Mouse (Mus musculus): ENCODE data around the gene Gjb4.

Gjb4 gene

DNA sequence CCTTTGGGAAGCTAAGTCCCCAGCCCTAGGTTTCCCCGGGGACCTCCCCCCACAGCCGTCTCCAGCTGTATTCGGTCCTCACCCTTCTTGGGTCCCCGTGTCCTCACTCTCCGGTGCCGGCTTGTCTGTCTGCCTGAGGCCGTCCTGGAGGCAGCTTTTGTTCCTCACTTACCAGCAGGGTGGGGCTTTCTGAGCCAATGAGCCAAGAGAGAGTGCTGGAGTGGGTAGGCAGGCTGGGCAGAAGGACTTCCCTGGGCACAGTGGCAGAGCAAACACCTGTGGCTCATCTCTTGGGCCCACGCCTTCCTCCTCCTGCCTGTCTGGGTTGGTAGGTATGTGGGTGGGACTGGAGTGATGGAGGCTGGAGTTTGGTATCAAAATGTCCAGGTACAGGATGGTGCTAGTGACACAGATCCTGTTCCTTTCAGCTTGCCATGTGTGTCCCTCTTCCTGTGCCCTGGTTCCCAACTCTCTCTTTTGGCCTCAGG is at the start of gene Gjb4:
TSS of gene Gjb4 (minus strand) at position 131 of the 488 bp plus-strand sequence.
- in situ Hi-C loops (cut with MboI; ENCODE audit: low pct_unique_long_range_greater_than_20kb in 1 of 2, low sequenced_read_pairs in 2 of 2, unreplicated experiment in 1 of 2), result no loop called here

- in situ Hi-C loops (cut with MboI; ENCODE audit: low pct_unique_long_range_greater_than_20kb in 1 of 2, low sequenced_read_pairs in 2 of 2, unreplicated experiment in 1 of 2), result no loop called here
These were observed 48.7 kb upstream of the Gjb4 start for GRCm38 (mm10) chr4:127402614-127403013.

DNA sequence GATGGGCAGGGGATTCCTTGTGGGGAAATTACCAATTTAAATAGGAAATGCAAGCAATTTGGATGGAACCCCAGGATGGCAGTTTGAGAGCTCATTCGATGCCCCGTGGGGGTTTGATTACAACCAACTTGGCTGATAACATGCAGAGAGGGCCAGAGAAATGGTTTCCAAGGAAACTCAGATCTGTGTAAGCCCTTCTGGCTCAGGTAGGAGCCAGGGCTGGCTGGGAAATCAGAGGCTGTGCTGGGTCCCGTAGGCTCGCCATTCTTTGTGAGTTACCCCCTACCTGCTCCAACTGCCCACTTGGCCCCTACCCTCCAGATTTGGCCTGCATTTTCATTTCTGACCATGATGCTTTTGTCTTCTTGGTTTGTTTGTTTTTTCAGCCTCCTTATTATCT is 48.3 kb upstream of the Gjb4 start:
- in situ Hi-C loops (cut with MboI; ENCODE audit: low pct_unique_long_range_greater_than_20kb in 1 of 2, low sequenced_read_pairs in 2 of 2, unreplicated experiment in 1 of 2), result no loop called here

GRCm38 (mm10) chr4:127400165-127401145 is 46.6 kb upstream of the Gjb4 start:
- in situ Hi-C loops (cut with MboI; ENCODE audit: low pct_unique_long_range_greater_than_20kb in 1 of 2, low sequenced_read_pairs in 2 of 2, unreplicated experiment in 1 of 2), result no loop called here

- in situ Hi-C loops (cut with MboI; ENCODE audit: low pct_unique_long_range_greater_than_20kb in 1 of 2, low sequenced_read_pairs in 2 of 2, unreplicated experiment in 1 of 2), result no loop called here
These were observed 41.7 kb upstream of the Gjb4 start for GRCm38 (mm10) chr4:127395591-127395990.

DNA sequence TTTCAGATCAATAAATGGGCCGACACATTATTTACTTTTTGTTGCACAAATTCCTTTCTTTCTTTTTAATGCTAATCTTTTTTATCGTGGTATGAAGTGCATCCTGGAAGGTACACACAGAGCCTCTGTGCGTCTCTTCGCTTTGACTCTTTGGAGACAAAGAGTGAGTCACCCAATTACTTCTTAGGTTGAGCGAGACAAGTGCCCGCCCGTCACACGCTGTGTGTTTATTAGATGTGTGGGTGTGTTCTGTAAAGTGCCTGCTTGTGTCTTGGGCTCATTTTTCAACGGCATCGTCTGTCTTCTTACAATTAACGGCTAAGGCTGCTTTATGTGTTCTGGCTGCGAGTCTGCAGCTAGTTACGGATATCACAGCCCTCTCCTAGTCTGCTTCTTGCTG is 35.8 kb upstream of the Gjb4 start:
- in situ Hi-C loops (cut with MboI; ENCODE audit: low pct_unique_long_range_greater_than_20kb in 1 of 2, low sequenced_read_pairs in 2 of 2, unreplicated experiment in 1 of 2), result no loop called here

DNA sequence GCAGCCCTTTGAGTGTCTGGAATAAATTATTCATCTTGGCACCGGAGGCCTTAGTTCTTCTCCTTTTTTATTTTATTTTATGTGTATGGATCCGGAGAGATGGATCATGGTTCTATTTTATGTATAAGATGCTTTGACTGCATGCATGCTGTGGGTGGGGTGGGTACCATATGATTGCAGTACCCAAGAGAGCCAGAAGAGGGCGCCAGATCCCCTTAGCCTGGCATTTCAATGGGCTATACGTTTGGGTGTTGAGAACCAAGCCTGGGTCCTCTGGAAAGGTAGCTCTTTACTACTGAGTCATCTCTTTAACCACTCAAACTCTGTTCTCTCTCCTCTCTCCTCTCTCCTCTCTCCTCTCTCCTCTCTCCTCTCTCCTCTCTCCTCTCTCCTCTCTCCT is 23.5 kb upstream of the Gjb4 start:
- in situ Hi-C loops (cut with MboI; ENCODE audit: low pct_unique_long_range_greater_than_20kb in 1 of 2, low sequenced_read_pairs in 2 of 2, unreplicated experiment in 1 of 2), result loop anchor here in 1 of 2 experiments (10.0 kb wide), 1 partner anchor 237 kb away; no protein-coding TSS in a partner anchor

- in situ Hi-C loops (cut with MboI; ENCODE audit: low pct_unique_long_range_greater_than_20kb in 1 of 2, low sequenced_read_pairs in 2 of 2, unreplicated experiment in 1 of 2), result loop anchor here in 1 of 2 experiments (10.0 kb wide), 1 partner anchor 239 kb away; no protein-coding TSS in a partner anchor
These were observed 21.8 kb upstream of the Gjb4 start for GRCm38 (mm10) chr4:127375541-127376177.

GRCm38 (mm10) chr4:127374645-127375044 is 20.8 kb upstream of the Gjb4 start:
- in situ Hi-C loops (cut with MboI; ENCODE audit: low pct_unique_long_range_greater_than_20kb in 1 of 2, low sequenced_read_pairs in 2 of 2, unreplicated experiment in 1 of 2), result loop anchor here in 1 of 2 experiments (10.0 kb wide), 1 partner anchor 240 kb away; no protein-coding TSS in a partner anchor

DNA sequence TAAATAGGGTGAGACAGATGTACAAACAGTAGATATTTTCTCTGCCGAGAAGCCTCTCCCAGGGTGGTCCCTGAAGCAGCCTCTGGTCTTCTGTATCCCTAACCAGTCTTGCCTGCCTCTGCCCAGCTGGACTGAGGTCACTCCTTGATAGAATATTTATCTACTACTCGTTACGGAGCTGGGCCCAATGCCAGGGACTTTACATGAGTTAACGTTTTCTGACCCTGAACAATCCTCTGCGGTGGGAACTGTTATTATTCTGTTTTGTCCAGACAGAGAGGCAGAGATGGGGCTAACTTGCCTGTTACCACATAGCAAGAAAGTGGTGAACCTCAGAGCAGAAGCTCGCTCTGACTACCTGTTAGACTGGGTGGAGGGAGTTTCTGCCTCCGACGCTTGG is 19.6 kb upstream of the Gjb4 start:
- in situ Hi-C loops (cut with MboI; ENCODE audit: low pct_unique_long_range_greater_than_20kb in 1 of 2, low sequenced_read_pairs in 2 of 2, unreplicated experiment in 1 of 2), result loop anchor here in 1 of 2 experiments (10.0 kb wide), 1 partner anchor 241 kb away; no protein-coding TSS in a partner anchor

- in situ Hi-C loops (cut with MboI; ENCODE audit: low pct_unique_long_range_greater_than_20kb in 1 of 2, low sequenced_read_pairs in 2 of 2, unreplicated experiment in 1 of 2), result loop anchor here in 1 of 2 experiments (10.0 kb wide), 1 partner anchor 243 kb away; no protein-coding TSS in a partner anchor
These were observed 17.7 kb upstream of the Gjb4 start for GRCm38 (mm10) chr4:127371546-127371945.

GRCm38 (mm10) chr4:127370447-127370846 is 16.6 kb upstream of the Gjb4 start:
- in situ Hi-C loops (cut with MboI; ENCODE audit: low pct_unique_long_range_greater_than_20kb in 1 of 2, low sequenced_read_pairs in 2 of 2, unreplicated experiment in 1 of 2), result loop anchor here in 1 of 2 experiments (10.0 kb wide), 1 partner anchor 244 kb away; no protein-coding TSS in a partner anchor

GRCm38 (mm10) chr4:127368379-127368973 is 14.6 kb upstream of the Gjb4 start:
- in situ Hi-C loops (cut with MboI; ENCODE audit: low pct_unique_long_range_greater_than_20kb in 1 of 2, low sequenced_read_pairs in 2 of 2, unreplicated experiment in 1 of 2), result loop anchor here in 1 of 2 experiments (10.0 kb wide), 1 partner anchor 114 kb away; no protein-coding TSS in a partner anchor

DNA sequence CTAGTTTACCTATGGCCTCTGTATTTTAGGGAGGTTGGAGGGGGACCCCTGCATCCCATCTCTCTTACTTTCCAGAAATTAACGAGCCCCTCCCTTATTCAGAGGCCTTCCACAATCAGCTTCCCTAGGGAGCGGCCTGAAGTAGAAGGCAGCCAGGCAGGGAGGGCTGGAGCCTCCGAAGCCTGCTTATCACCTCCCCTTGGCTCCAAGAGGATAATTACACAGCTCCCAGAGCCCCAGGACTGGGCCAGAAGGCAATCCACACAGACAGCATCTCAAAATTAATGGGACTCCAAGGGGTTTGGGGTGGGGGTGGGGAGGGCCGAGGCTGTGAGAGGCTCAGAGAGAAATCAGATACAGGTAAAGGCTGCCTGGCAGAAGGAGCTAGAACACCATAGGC is 12.0 kb upstream of the Gjb4 start:
- in situ Hi-C loops (cut with MboI; ENCODE audit: low pct_unique_long_range_greater_than_20kb in 1 of 2, low sequenced_read_pairs in 2 of 2, unreplicated experiment in 1 of 2), result loop anchor here in 1 of 2 experiments (10.0 kb wide), 1 partner anchor 111 kb away; no protein-coding TSS in a partner anchor

GRCm38 (mm10) chr4:127365433-127365832 is 11.6 kb upstream of the Gjb4 start:
- in situ Hi-C loops (cut with MboI; ENCODE audit: low pct_unique_long_range_greater_than_20kb in 1 of 2, low sequenced_read_pairs in 2 of 2, unreplicated experiment in 1 of 2), result loop anchor here in 1 of 2 experiments (10.0 kb wide), 1 partner anchor 111 kb away; no protein-coding TSS in a partner anchor

- in situ Hi-C loops (cut with MboI; ENCODE audit: low pct_unique_long_range_greater_than_20kb in 1 of 2, low sequenced_read_pairs in 2 of 2, unreplicated experiment in 1 of 2), result loop anchor here in 1 of 2 experiments (10.0 kb wide), 1 partner anchor 110 kb away; no protein-coding TSS in a partner anchor
These were observed 10.6 kb upstream of the Gjb4 start for GRCm38 (mm10) chr4:127364431-127364830.

GRCm38 (mm10) chr4:127363331-127363730 is 9.4 kb upstream of the Gjb4 start:
- in situ Hi-C loops (cut with MboI; ENCODE audit: low pct_unique_long_range_greater_than_20kb in 1 of 2, low sequenced_read_pairs in 2 of 2, unreplicated experiment in 1 of 2), result loop anchor here in 1 of 2 experiments (10.0 kb wide), 1 partner anchor 109 kb away; no protein-coding TSS in a partner anchor

DNA sequence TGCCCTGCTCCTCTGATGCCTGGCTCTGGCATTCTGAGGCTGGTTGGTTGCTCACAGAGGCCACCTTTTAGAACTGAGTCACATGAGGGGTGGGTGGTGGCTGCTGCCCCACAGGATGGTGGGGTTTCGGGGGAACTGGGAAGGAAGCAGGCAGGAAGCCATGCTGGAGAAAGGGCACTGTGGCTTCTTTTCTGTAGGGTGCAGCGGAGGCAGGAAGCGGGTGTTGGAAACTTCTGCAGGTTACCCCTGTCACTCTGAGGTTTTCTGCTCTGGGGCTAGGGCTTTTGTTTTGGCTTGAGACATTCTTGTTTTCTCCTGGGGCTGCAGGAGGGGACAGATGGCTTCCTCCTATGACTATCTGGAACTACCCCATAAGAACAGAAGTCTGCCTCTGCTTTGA is 8.6 kb upstream of the Gjb4 start:
- in situ Hi-C loops (cut with MboI; ENCODE audit: low pct_unique_long_range_greater_than_20kb in 1 of 2, low sequenced_read_pairs in 2 of 2, unreplicated experiment in 1 of 2), result loop anchor here in 1 of 2 experiments (10.0 kb wide), 1 partner anchor 108 kb away; no protein-coding TSS in a partner anchor
